Mouse (Mus musculus) liver, embryonic 14.5 days (tissue): ENCODE measurements around the gene Zc3h18. TPM values are rescaled to one million over a fixed set of nuclear protein-coding genes. Genes with fewer than 3 reads are reported as not detected.
A peak's percentile ranks its signal among the peaks of the same experiment; 100 is the strongest.

Source experiments
- ATAC-seq: fragments of 200-750 bp; cut with Nextera tagmentation; 2 replicates; pipeline ENCODE4 v1.8.0; 2017; ENCODE audit warnings: moderate number of reproducible peaks, mild to moderate bottlenecking, moderate library complexity; ENCODE audit not compliant: insufficient read depth
- DNase-seq, 3 experiments: peaks; one replicate each; pipeline ENCODE4 v3.0.0-alpha.2; 2012 to 2013; ENCODE audit warnings: low read depth in 3 of 3, low spot score in 3 of 3
- H3K27ac ChIP-seq: fragments of 300-500 bp; sonication (generic); 2 replicates; pipeline ENCODE4 v1.5.1; 2014; ENCODE audit warnings: moderate library complexity, mild to moderate bottlenecking, control low read depth, inconsistent platforms
- H3K27me3 ChIP-seq: fragments of 300-500 bp; sonication (generic); 2 replicates; pipeline ENCODE4 v1.6.1; 2014; ENCODE audit warnings: mild to moderate bottlenecking, low read length, moderate library complexity; ENCODE audit not compliant: control insufficient read depth, insufficient read depth
- H3K36me3 ChIP-seq: fragments of 300-500 bp; sonication (generic); replicated peaks from 2 replicates; pipeline ENCODE4 v1.6.1; 2014; ENCODE audit warnings: low read depth; ENCODE audit not compliant: control insufficient read depth, insufficient read depth
- H3K4me1 ChIP-seq, 2 experiments: fragments of 200-500 bp in 1 of 2; fragments of 300-500 bp in 1 of 2; sonication (generic) in 1 of 2; replicated peaks; 2 replicates each; pipeline ENCODE4 v1.6.1; 2012 to 2014; ENCODE audit warnings: antibody characterized with exemption in 1 of 2, inconsistent platforms in 1 of 2, low read length in 1 of 2; ENCODE audit not compliant: control insufficient read depth in 2 of 2, insufficient read depth in 2 of 2
- H3K4me2 ChIP-seq: fragments of 300-500 bp; sonication (generic); 2 replicates; pipeline ENCODE4 v1.6.1; 2014; ENCODE audit warnings: low read depth, mild to moderate bottlenecking, control low read depth, moderate library complexity
- H3K4me3 ChIP-seq, 2 experiments: fragments of 200-500 bp in 1 of 2; fragments of 300-500 bp in 1 of 2; sonication (generic) in 1 of 2; 2 replicates each; pipeline ENCODE4 v1.5.1; 2012 to 2014; ENCODE audit warnings: low read depth in 2 of 2, low read length in 2 of 2, mild to moderate bottlenecking in 2 of 2, control low read depth in 1 of 2, inconsistent platforms in 1 of 2, moderate library complexity in 1 of 2; ENCODE audit not compliant: insufficient read depth in 1 of 2
- H3K9ac ChIP-seq: fragments of 300-500 bp; sonication (generic); replicated peaks from 2 replicates; pipeline ENCODE4 v1.6.1; 2014; ENCODE audit warnings: mild to moderate bottlenecking, control low read depth, moderate library complexity
- H3K9me3 ChIP-seq: fragments of 300-500 bp; sonication (generic); 2 replicates; pipeline ENCODE4 v1.6.1; 2016; ENCODE audit warnings: low read length, mixed read lengths; ENCODE audit not compliant: control insufficient read depth
- CTCF ChIP-seq: IDR thresholded peaks from 2 replicates; pipeline ENCODE4 v1.5.1; 2016; ENCODE audit warnings: antibody characterized with exemption, low read depth, control low read depth
- EP300 ChIP-seq: IDR thresholded peaks from 2 replicates; pipeline ENCODE4 v1.6.1; 2016; ENCODE audit warnings: antibody characterized with exemption, low read depth
- WGBS: fragments of 180-500 bp; shearing (Covaris S2); extraction: QIAGEN DNeasy Blood & Tissue Kit; methylation state at CpG from one replicate; pipeline ENCODE4 v1.1.7; 2014; ENCODE audit not compliant: insufficient replicate concordance; 5-methylcytosine and 5-hydroxymethylcytosine counted together
- polyA plus RNA-seq, 2 experiments: library from polyadenylated mRNA; depleted of rRNA in 1 of 2; stranded (reverse) in 1 of 2; unstranded in 1 of 2; fragments of >200 nt; fragmentation: Nextera tagmentation in 1 of 2; extraction: Ambion mirVana in 1 of 2; gene quantifications; 2 replicates each; pipeline versions ENCODE4 v1.2.1 to v1.2.3; 2012 to 2014

Zc3h18 gene
- polyA plus RNA-seq, 2 experiments, result 12.8 to 20.4 TPM

DNA sequence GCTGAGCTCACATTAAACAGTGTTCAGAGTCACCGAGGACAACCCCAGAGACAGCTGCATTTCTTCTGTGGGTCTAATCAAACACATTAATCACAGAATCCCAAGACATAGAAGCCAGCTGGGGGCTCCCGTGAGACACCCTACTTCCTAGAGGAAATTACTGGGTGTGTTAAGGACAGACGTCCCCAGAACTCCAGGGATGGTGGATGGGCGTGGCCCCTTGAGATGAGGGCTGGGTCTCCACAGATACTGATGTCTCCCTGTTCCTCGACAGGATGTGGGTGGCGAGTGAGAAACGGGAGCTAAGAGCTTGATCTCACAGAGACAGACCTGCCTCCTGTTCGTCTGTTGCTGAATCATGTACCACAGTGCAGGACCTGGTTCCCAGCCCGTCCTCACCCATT lies 33.6 kb upstream of the Zc3h18 start:
- Histone ChIP-seq H3K4me2 (peak overlapping the region; percentile 73), H3K36me3 (peaks cover 12% of the 10 kb centered on the region), H3K9ac (peak overlapping the region; percentile 17; the same call in 1 of the 2 replicates), H3K27ac (no peak overlapping the region), H3K4me3 (no peak overlapping the region; a peak in 1 of 4 replicates), H3K4me1 (peaks cover 36 to 50% of the 10 kb centered on the region in 2 experiments), H3K9me3 (no peaks in the 10 kb centered on the region), H3K27me3 (no peaks in the 10 kb centered on the region)
- DNase-seq (no peak), ATAC-seq (peak; percentile 26)
- no peak for TF ChIP-seq EP300
- no peak for TF ChIP-seq CTCF
- under 1% methylated on average over 9 of the region's 9 CpGs for WGBS

DNA sequence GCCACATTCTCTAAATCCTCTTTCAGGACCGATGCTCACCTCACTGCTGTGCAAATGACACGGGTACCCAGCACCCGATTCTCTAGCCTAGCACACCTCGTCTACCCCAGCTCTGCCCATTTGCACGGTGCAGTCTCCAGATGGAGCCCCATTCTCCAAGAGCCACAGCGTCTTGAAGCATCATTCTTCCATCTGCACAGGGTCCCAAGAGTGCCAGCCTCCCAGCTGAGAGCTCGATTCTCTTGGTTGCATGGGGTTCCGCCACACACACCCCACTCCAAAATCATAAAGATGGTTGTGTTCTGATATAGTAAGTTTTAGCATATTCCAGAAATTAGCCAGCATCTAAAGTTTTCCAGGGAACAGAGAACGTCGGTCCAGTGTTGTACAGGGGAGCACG lies 33.1 kb upstream of the Zc3h18 start:
- Histone ChIP-seq H3K4me2 (peak overlapping the region; percentile 73), H3K27ac (peak overlapping the region; percentile 24; the same call in 1 of the 2 replicates), H3K4me1 (peaks cover 36 to 50% of the 10 kb centered on the region in 2 experiments), H3K36me3 (peaks cover 7% of the 10 kb centered on the region), H3K27me3 (no peaks in the 10 kb centered on the region), H3K9me3 (no peaks in the 10 kb centered on the region), H3K9ac (peak overlapping the region; percentile 55), H3K4me3 (peak overlapping the region; percentile 26 to 41; a peak in 3 of 4 replicates)
- WGBS, result 6% methylated on average over 11 of the region's 11 CpGs
- no peak for TF ChIP-seq EP300
- TF ChIP-seq CTCF, result no peak
- ATAC-seq, result no peak
- DNase-seq, result no peak

DNA sequence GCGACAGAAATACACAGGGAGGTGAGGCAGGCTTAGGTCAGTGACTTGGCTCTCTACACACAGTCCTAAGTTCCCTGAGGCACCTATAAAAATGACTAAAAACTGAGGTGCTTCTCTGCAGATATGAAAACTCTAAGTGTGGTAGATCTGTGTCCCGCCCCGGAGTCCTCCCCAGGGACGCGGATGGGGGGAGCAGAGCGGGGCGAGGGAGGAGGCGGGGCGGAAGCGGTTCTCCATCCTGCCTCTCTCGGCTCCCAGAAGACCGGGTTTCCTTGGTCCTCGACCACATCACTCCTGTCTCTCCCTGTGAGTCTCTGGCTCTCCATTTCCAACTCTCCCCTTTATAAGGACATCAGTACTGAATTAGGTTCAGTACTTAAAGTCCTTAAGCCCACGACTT lies 32.7 kb upstream of the Zc3h18 start:
- under 1% methylated on average over 14 of the region's 14 CpGs for WGBS
- H3K9ac ChIP-seq, result peak overlapping the region; percentile 55
- DNase-seq, result no peak
- H3K4me3 ChIP-seq, result peak overlapping the region; percentile 26 to 41; a peak in 3 of 4 replicates
- peak overlapping the region; percentile 73 for H3K4me2 ChIP-seq
- H3K4me1 ChIP-seq, result peaks cover 38 to 54% of the 10 kb centered on the region in 2 experiments
- no peak for TF ChIP-seq CTCF
- no peak for TF ChIP-seq EP300
- H3K27ac ChIP-seq, result peak overlapping the region; percentile 24; the same call in 1 of the 2 replicates
- H3K9me3 ChIP-seq, result no peaks in the 10 kb centered on the region
- ATAC-seq, result peak; percentile 47
- H3K36me3 ChIP-seq, result peaks cover 4% of the 10 kb centered on the region
- no peaks in the 10 kb centered on the region for H3K27me3 ChIP-seq

DNA sequence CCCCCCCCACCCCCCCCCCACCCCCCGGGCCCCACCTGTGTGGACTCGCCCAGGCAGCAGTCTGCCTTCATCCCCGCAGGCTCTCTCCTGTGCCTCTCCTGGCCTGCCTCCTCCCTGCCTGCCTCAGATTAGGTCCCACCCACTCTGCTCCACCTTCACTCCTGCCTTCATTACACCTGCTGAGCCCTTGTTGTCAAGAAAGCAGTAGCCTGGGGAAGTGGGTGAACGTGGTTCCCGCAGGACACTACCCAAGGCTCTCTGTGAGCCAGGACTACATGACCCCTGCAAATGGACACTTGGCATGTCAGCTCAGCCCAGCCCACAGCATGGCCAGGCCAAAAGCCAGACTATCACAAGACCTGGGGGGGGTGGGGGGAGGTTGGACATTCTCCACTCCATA lies 32.2 kb upstream of the Zc3h18 start:
- TF ChIP-seq EP300 (no peak), CTCF (no peak)
- DNase-seq (no peak), ATAC-seq (peak; percentile 71)
- Histone ChIP-seq H3K27ac (no peak overlapping the region; the same call in 1 of the 2 replicates), H3K36me3 (peaks cover under 1% of the 10 kb centered on the region), H3K4me3 (no peak overlapping the region), H3K9ac (peak overlapping the region; percentile 49; the same call in 1 of the 2 replicates), H3K9me3 (no peaks in the 10 kb centered on the region), H3K4me1 (peaks cover 43 to 59% of the 10 kb centered on the region in 2 experiments), H3K4me2 (peak overlapping the region; percentile 73), H3K27me3 (no peaks in the 10 kb centered on the region)
- WGBS, result 7% methylated on average over 2 of the region's 5 CpGs

DNA sequence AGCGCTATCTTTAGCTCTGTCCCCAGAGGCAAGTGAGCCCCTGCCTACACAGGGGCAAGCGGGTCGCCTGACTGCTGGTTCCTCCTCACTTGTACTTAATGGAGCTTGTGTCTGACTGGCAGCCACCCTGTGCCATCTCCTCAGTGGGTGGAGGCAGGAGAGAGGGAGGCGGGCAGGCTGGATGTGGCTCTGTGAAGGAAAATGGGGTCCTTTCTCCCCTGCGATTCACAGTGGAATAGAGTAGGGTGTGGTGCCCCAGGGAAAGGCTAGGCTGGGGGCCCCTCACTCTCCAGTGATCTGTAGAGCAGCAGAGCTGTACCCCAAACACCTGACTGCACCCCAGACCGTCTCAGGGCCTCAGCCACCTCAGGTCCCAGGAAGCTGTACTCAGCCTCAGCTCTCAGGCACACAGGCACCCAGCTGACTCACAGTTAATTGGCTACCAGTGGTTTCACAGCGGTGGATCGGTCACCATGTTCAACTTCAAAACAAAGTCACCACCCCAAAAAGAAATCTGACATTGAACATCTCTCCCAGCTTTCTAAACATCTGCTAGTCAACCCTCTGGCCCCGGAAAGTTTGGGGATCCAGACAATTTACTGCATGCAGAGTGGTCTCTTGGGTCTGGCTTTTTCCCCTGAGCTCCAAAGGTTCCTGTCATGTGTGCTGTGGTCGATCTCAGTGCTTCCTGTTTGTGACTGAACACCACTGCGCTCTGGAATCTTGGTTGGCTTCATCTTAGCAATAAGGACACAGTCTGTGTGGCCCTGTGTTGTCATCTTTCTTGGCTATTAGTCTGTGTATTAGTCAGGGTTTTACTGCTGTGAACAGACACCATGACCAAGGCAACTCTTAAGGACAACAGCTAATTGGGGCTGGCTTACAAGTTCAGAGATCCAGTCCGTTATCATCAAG lies 31.0 kb upstream of the Zc3h18 start:
- no peak overlapping the region for H3K27ac ChIP-seq
- peak overlapping the region; percentile 1; the same call in 1 of the 2 replicates for H3K4me2 ChIP-seq
- H3K27me3 ChIP-seq, result no peaks in the 10 kb centered on the region
- DNase-seq, result no peak
- 23% methylated on average over 12 of the region's 12 CpGs for WGBS
- H3K4me3 ChIP-seq, result no peak overlapping the region
- no peak overlapping the region; the same call in 1 of the 2 replicates for H3K9ac ChIP-seq
- no peaks in the 10 kb centered on the region for H3K9me3 ChIP-seq
- ATAC-seq, result no peak
- peaks cover 54 to 70% of the 10 kb centered on the region in 2 experiments for H3K4me1 ChIP-seq
- TF ChIP-seq CTCF, result no peak
- no peak for TF ChIP-seq EP300
- H3K36me3 ChIP-seq, result no peaks in the 10 kb centered on the region
